Mouse (Mus musculus) testis, adult 2 months (tissue): ENCODE measurements at regions not wholly inside any gene's neighbourhood (a gene's known extent, or its start where the extent isn't known, plus 50 kb on each side); places are given as distances from the start of the nearest gene placed in this dataset.

Experiments
- H3K27ac ChIP-seq: fragments of 200-500 bp; 2 replicates; pipeline ENCODE4 v1.5.1; 2012; ENCODE audit warnings: low read depth, low read length; ENCODE audit not compliant: control insufficient read depth, insufficient read depth
- H3K27me3 ChIP-seq: fragments of 200-500 bp; 2 replicates; pipeline ENCODE4 v1.6.1; 2012; ENCODE audit warnings: mild to moderate bottlenecking, low read length, moderate library complexity; ENCODE audit not compliant: control insufficient read depth, insufficient read depth
- H3K36me3 ChIP-seq: fragments of 200-500 bp; 2 replicates; pipeline ENCODE4 v1.6.1; 2012; ENCODE audit warnings: mild to moderate bottlenecking, low read length; ENCODE audit not compliant: control insufficient read depth, insufficient read depth
- H3K4me1 ChIP-seq: fragments of 200-500 bp; 2 replicates; pipeline ENCODE4 v1.6.1; 2012; ENCODE audit warnings: low read length; ENCODE audit not compliant: control insufficient read depth, insufficient read depth
- H3K4me3 ChIP-seq: fragments of 200-500 bp; 2 replicates; pipeline ENCODE4 v1.5.1; 2012; ENCODE audit warnings: low read depth, mild to moderate bottlenecking, low read length, moderate library complexity, mixed read lengths; ENCODE audit not compliant: control insufficient read depth
- CTCF ChIP-seq: fragments of 200-500 bp; IDR thresholded peaks from 2 replicates; pipeline ENCODE4 v1.5.1; 2012; ENCODE audit warnings: low read depth, mild to moderate bottlenecking, inconsistent platforms, low read length, moderate library complexity; ENCODE audit not compliant: control insufficient read depth, insufficient read depth, insufficient replicate concordance
- POLR2A ChIP-seq: fragments of 200-500 bp; IDR thresholded peaks from 2 replicates; pipeline ENCODE4 v1.6.1; 2012; ENCODE audit warnings: low read depth, mild to moderate bottlenecking, inconsistent platforms, low read length, moderate library complexity; ENCODE audit not compliant: control insufficient read depth

DNA sequence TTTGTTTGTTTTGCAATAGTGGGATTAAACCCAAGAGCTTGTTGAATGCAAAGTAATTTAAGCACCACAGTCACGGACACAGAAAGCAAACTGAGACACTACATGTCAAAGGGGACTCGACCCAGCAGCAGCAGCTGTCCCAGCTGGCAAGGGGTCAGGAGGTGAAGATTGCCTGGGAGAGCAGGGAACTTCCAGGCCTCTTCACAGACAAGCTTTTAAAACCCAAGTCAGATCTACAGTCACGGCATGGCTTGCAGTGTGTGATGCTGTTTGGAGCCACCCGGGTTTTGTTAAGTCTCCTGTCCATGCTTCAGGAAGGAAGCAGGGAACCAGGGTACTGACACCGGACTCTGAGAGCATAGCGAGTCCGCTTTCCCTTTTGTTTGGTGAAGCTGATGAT, 125.4 kb downstream of the Cd83 start:
- H3K27me3 ChIP-seq, result no peaks in the 10 kb centered on the region
- no peak overlapping the region for H3K4me3 ChIP-seq
- no peak overlapping the region for H3K27ac ChIP-seq
- no peaks in the 10 kb centered on the region for H3K4me1 ChIP-seq
- H3K36me3 ChIP-seq, result no peaks in the 10 kb centered on the region
- no peak for TF ChIP-seq CTCF
- TF ChIP-seq POLR2A, result no peak

DNA sequence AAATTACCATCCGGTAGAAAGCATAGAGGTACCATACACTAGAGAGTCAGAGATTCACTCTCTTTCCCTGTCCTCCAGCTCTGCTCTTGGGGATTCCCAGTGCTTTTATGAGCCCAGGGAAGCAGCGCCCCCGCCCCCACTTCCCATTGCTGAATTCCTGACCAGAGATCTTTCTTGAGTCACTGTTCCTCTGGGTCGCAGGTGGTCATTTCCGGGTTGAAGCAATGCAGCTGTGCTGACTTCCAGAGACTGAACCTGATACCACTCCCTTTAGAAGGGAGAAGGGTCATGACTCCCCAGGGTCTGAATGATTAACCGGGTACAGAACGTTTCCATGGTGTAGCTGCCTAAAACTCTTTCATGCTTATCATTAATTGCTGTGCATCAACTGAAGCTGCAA, 128.9 kb downstream of the Cd83 start:
- no peak overlapping the region for H3K27ac ChIP-seq
- no peaks in the 10 kb centered on the region for H3K36me3 ChIP-seq
- no peaks in the 10 kb centered on the region for H3K27me3 ChIP-seq
- no peak overlapping the region for H3K4me3 ChIP-seq
- H3K4me1 ChIP-seq, result no peaks in the 10 kb centered on the region
- TF ChIP-seq POLR2A (no peak), CTCF (no peak)

DNA sequence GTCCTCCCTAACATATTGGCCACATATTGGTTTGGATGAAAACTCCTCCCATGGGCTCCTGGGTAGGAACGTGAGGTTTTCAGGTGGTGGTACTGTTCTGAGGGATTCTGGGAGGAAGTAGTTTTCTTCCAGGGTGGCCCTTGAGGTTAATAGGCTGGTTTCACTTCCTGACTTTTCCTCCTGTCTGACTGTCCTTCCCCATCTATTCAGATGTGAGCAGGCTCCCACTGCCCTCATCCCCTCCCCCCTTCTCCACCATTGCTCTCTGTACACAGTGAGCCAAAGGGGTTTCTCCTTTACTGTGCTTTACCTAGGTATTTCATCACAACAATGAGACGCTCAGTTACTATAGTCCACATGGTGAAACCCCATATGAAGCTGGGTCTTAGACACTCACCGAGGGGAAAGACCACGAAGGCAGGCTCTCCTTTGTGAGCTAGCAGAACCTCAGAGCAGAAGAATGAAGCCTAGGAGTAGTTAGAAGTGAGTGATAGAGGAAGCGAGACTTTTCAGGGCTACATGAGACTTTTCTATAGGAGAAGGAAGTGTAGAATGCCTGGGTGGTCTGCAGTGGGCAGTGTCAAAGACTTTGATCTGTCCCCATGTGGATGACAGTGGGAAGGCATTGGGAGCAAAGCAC, 135.3 kb downstream of the Cd83 start:
- no peak overlapping the region for H3K4me3 ChIP-seq
- H3K36me3 ChIP-seq, result no peaks in the 10 kb centered on the region
- TF ChIP-seq POLR2A, result no peak
- no peak for TF ChIP-seq CTCF

DNA sequence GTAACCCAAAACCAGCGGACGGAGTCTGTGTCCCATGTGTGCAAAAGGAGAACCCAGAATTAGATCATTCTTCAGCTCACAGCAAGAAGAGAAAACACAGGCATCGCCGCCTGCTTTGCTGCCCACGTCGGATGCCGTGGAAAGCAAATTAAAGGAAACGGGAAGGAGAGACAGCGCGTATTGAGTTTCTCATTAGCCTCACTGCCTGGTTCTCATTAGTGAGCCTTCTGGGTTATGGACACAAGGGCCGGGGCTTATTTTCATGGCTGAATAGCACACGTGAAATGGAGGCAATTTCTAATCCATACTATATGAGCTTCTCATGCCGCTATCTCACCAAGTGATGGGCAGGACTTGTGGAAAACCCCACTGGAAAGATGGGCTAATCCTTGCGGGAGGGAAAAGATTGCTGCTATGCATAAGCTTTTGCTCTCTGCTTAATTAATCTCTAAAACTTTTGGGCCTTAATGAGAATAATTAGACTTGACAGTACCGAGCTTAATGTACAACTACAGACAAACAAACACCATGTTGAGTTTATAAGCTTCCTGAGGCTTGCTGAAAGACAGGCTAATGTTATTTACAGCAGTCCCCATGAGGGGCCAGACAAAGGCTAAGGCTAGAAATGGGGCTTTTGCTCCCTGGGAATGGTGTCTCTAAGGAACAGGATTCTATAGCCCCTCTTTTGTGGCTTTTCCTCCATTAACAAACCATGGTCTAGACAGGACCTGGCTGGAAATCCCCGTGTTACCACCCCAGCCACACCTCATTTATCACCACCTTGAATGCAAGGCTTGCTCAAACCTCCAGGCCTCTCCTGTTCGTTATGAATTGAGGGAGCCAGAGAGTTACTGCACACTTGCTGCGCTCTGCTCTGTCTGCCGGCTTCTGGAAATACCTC, 145.8 kb downstream of the Cd83 start:
- Histone ChIP-seq H3K4me3 (no peak overlapping the region), H3K4me1 (no peaks in the 10 kb centered on the region), H3K27me3 (no peaks in the 10 kb centered on the region), H3K27ac (no peak overlapping the region), H3K36me3 (no peaks in the 10 kb centered on the region)
- TF ChIP-seq CTCF (no peak), POLR2A (no peak)

More for the DNA sequence above, 135.3 kb downstream of the Cd83 start:
- no peaks in the 10 kb centered on the region for H3K4me1 ChIP-seq
- H3K27ac ChIP-seq, result no peak overlapping the region
- H3K27me3 ChIP-seq, result no peaks in the 10 kb centered on the region

DNA sequence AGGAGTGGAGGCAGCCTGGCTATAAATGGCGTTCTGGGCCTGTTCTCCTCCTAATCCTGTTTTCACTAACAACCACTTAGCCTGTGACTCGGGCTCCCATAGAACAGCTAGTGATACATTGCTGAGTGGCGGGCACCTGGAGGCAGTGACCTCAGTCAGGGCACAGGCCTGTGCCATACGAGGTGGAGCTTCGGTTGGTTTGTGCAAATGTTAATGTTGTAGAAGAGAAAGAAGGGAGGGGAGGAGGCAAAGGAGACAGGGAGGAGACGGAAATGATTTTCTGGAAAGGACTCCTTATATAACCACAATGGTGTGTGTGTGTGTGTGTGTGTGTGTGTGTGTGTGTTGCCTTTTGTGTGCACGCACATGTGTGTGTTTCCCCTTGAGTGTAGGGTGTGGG, 148.4 kb downstream of the Cd83 start:
- TF ChIP-seq POLR2A (no peak), CTCF (no peak)
- no peaks in the 10 kb centered on the region for H3K36me3 ChIP-seq
- H3K4me1 ChIP-seq, result no peaks in the 10 kb centered on the region
- H3K4me3 ChIP-seq, result no peak overlapping the region
- no peak overlapping the region for H3K27ac ChIP-seq
- no peaks in the 10 kb centered on the region for H3K27me3 ChIP-seq

DNA sequence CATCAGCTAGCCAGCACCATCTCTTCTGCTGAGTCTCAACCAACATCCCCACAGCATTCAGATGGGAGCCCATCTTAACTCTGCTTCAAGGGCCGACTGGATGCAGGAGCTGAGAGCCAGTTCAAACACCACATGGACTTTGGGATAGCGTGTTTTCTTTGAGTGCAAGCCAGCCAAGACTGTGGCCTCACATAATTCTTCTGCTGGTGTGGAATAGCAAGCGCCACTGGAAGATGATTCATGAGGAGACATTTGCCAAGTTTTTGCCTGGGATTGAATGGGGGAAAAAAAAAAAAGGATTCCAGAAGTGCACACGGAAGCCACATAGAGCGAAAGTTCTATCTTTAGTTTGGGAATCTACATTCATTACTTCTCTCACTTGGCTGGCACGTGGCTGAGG, 150.7 kb downstream of the Cd83 start:
- H3K4me1 ChIP-seq, result no peaks in the 10 kb centered on the region
- no peak overlapping the region for H3K4me3 ChIP-seq
- H3K36me3 ChIP-seq, result no peaks in the 10 kb centered on the region
- TF ChIP-seq POLR2A, result no peak
- no peak for TF ChIP-seq CTCF
- no peaks in the 10 kb centered on the region for H3K27me3 ChIP-seq
- H3K27ac ChIP-seq, result no peak overlapping the region

DNA sequence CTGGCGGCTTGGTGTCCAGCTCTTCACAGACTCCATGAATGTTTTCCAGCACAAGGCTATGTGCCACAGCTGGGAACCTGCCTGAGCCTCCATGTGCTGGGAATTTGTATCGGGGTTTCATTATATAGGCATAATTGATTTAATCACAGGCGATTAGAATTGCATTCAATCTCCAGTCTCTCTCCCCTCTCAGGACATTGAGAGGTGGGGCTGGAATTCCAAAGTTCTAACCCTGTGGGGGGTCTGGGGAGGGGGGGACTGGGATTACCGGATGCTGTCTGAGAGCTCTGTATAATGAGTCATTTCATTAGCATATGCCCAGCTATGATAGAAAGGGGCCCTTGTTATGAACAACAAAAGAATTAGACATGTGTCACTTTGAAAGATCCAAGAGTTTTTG, 151.9 kb downstream of the Cd83 start:
- H3K27me3 ChIP-seq, result no peaks in the 10 kb centered on the region
- no peaks in the 10 kb centered on the region for H3K36me3 ChIP-seq
- no peak overlapping the region for H3K4me3 ChIP-seq
- TF ChIP-seq POLR2A, result no peak
- no peak for TF ChIP-seq CTCF
- no peak overlapping the region for H3K27ac ChIP-seq
- H3K4me1 ChIP-seq, result no peaks in the 10 kb centered on the region
